Mouse (Mus musculus): ENCODE measurements around the gene Il22ra1.

DNA sequence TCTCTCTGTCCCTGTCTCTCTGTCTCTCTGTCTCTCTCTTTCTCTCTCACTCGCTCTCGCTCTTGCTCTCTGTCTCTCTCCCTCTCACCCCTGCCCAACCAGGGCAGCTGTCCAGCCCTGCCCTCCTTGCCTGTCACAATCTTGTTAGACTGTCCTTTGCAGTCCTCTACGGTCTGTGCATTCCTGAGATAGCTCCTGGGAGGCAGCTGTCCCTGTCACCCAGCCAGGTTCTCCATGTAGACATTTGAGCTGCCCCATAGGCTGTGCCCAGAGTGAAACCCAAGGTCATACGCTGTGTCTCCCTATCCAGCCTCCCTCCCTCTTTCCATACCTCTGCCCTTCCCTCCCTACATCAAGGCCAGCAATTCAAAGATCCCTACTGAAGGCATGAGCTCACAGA, 44.7 kb downstream of the Il22ra1 start:
- TF ChIP-seq CTCF (IDR thresholded peaks at IDR 0.05; ENCODE audit: extremely low read depth, insufficient read length, insufficient replicate concordance, low read depth, low read length) (no peak), POLR2A (IDR thresholded peaks at IDR 0.05; ENCODE audit: low read depth, low read length) (no peak)
